Mouse (Mus musculus) stomach, postnatal 0 days (tissue): ENCODE measurements around the gene Csnk2a1. TPM values are rescaled to one million over a fixed set of nuclear protein-coding genes. Genes with fewer than 3 reads are reported as not detected.

Experiments
- ATAC-seq: fragments of 200-750 bp; cut with Nextera tagmentation; 2 replicates; pipeline ENCODE4 v1.8.0; 2017; ENCODE audit not compliant: low FRiP score, low TSS enrichment
- DNase-seq: peaks from one replicate; pipeline ENCODE4 v3.0.0-alpha.2; 2016; ENCODE audit warnings: low spot score
- H3K27ac ChIP-seq: fragments of 300-500 bp; sonication (generic); replicated peaks from 2 replicates; pipeline ENCODE4 v1.5.1; 2014; ENCODE audit warnings: mild to moderate bottlenecking, control low read depth
- H3K27me3 ChIP-seq: fragments of 300-500 bp; sonication (generic); 2 replicates; pipeline ENCODE4 v1.6.1; 2014; ENCODE audit warnings: low read length; ENCODE audit not compliant: control insufficient read depth, insufficient read depth
- H3K36me3 ChIP-seq: fragments of 300-500 bp; sonication (generic); 2 replicates; pipeline ENCODE4 v1.6.1; 2014; ENCODE audit warnings: low read length, mixed read lengths; ENCODE audit not compliant: control insufficient read depth, insufficient read depth
- H3K4me1 ChIP-seq: fragments of 300-500 bp; sonication (generic); replicated peaks from 2 replicates; pipeline ENCODE4 v1.6.1; 2014; ENCODE audit warnings: antibody characterized with exemption; ENCODE audit not compliant: control insufficient read depth, insufficient read depth
- H3K4me2 ChIP-seq: fragments of 300-500 bp; sonication (generic); replicated peaks from 2 replicates; pipeline ENCODE4 v1.6.1; 2014; ENCODE audit warnings: low read depth, mild to moderate bottlenecking, control low read depth, moderate library complexity
- H3K4me3 ChIP-seq: fragments of 300-500 bp; sonication (generic); 2 replicates; pipeline ENCODE4 v1.5.1; 2014; ENCODE audit warnings: low read depth, low read length, control low read depth
- H3K9ac ChIP-seq: fragments of 300-500 bp; sonication (generic); 2 replicates; pipeline ENCODE4 v1.6.1; 2014; ENCODE audit warnings: mild to moderate bottlenecking, low read length, control low read depth, mixed read lengths
- H3K9me3 ChIP-seq: fragments of 300-500 bp; sonication (generic); 2 replicates; pipeline ENCODE4 v1.6.1; 2016; ENCODE audit warnings: low read length; ENCODE audit not compliant: control insufficient read depth
- CTCF ChIP-seq: IDR thresholded peaks from 2 replicates; pipeline ENCODE4 v1.5.1; 2016; ENCODE audit warnings: antibody characterized with exemption, low read depth, mild to moderate bottlenecking, moderate library complexity
- EP300 ChIP-seq: optimal IDR thresholded peaks from 2 replicates; pipeline ENCODE3; 2016; ENCODE audit warnings: antibody characterized with exemption
- WGBS: fragments of 180-500 bp; shearing (Covaris S2); extraction: QIAGEN DNeasy Blood & Tissue Kit; methylation state at CpG from one replicate; pipeline ENCODE4 v1.1.7; 2014; 5-methylcytosine and 5-hydroxymethylcytosine counted together
- polyA plus RNA-seq: library from polyadenylated mRNA; unstranded; fragments of >200 nt; fragmentation: Nextera tagmentation; extraction: Ambion mirVana; gene quantifications from 2 replicates; pipeline ENCODE4 v1.2.1, GENCODE M21; 2015

Csnk2a1 gene
- polyA plus RNA-seq, 1 experiment from 2014 or later: 60.7 TPM

DNA sequence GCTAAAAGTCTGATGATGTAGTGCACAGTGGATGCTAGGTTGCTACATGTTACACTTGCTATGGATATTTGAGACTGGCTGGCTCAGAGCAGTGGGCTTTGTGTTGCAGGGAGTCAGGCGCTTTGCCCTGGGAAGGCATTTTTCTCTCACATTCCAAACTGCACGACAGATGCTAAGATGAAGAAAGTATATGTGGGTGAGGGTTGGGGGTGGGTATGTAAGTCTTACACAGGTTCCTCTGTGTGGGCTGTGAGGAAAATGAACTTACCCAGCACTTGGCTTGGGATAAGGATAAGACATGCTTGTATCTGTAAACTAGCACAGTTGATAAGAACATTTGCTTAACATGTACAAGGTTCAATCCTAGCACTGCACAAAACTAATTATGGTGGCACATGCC is 76.2 kb downstream of the Csnk2a1 start:
- Histone ChIP-seq H3K9me3 (no peaks in the 10 kb centered on the region), H3K9ac (no peak overlapping the region), H3K27ac (no peak overlapping the region), H3K4me1 (no peaks in the 10 kb centered on the region), H3K36me3 (peaks cover 18% of the 10 kb centered on the region), H3K27me3 (no peaks in the 10 kb centered on the region), H3K4me3 (no peak overlapping the region), H3K4me2 (no peak overlapping the region)
- ATAC-seq: no peak
- WGBS: 72% methylated on average over 2 of the region's 2 CpGs
- DNase-seq: no peak
- no peak for TF ChIP-seq CTCF

DNA sequence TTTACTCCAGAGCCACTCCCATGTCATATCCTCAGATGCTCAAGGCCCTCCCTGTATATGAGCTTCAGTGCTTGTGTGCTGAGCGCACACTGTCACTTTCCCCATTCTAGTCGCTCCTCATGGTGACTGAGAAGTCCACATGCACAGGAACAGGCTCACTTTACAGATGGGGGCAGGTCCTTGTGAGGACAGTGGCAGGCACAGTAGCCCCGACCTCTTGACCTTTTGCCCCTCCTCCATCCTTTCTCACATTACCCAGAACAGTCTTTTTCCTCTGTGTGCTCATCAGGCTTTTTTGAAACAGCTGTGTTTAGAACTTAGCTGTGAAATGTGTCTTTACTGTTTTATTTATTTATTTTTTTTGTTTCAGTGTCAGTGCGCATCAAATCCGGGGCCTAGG is 77.1 kb downstream of the Csnk2a1 start:
- Histone ChIP-seq H3K36me3 (peaks cover 26% of the 10 kb centered on the region), H3K4me3 (no peak overlapping the region), H3K27me3 (no peaks in the 10 kb centered on the region), H3K27ac (no peak overlapping the region), H3K4me1 (no peaks in the 10 kb centered on the region), H3K9ac (no peak overlapping the region), H3K9me3 (no peaks in the 10 kb centered on the region), H3K4me2 (no peak overlapping the region)
- 67% methylated on average over 5 of the region's 5 CpGs for WGBS
- no peak for DNase-seq
- TF ChIP-seq CTCF (no peak), EP300 (no peak)
- ATAC-seq: no peak

DNA sequence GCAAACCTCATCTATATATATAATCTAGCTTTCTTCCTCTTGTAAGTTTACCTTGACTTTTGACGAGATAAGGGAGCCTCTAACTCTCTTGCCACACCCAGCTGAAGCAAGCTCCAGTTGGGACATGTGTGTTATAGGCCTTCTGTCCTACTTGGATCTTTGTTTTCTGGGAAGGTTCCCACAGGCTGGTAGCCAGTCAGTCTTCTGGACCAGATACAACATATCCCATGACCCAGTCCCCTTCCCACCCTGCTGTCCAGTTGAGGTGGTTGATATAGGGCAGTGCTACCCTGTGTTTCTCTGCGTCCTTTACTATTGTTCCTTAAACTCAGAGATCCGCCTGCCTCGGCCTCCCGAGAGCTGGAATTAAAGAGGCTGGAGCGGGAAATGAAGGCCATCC is 78.8 kb downstream of the Csnk2a1 start:
- Histone ChIP-seq H3K9me3 (no peaks in the 10 kb centered on the region), H3K4me2 (no peak overlapping the region), H3K27ac (no peak overlapping the region), H3K4me1 (no peaks in the 10 kb centered on the region), H3K9ac (no peak overlapping the region), H3K27me3 (no peaks in the 10 kb centered on the region), H3K36me3 (peaks cover 29% of the 10 kb centered on the region), H3K4me3 (no peak overlapping the region)
- DNase-seq (no peak), ATAC-seq (no peak)
- WGBS: 87% methylated on average over 6 of the region's 6 CpGs
- TF ChIP-seq EP300: no peak
- TF ChIP-seq CTCF: no peak

GRCm38 (mm10) chr2:152307186-152307585 is 80.5 kb downstream of the Csnk2a1 start:
- Histone ChIP-seq H3K4me1 (no peaks in the 10 kb centered on the region), H3K4me2 (no peak overlapping the region), H3K9ac (no peak overlapping the region), H3K4me3 (no peak overlapping the region), H3K36me3 (peaks cover 33% of the 10 kb centered on the region), H3K9me3 (no peaks in the 10 kb centered on the region), H3K27me3 (no peaks in the 10 kb centered on the region), H3K27ac (no peak overlapping the region)
- no peak for DNase-seq
- WGBS: 86% methylated on average over 3 of the region's 3 CpGs
- TF ChIP-seq CTCF (no peak), EP300 (no peak)
- no peak for ATAC-seq

- Histone ChIP-seq H3K9ac (no peak overlapping the region), H3K9me3 (no peaks in the 10 kb centered on the region), H3K27me3 (no peaks in the 10 kb centered on the region), H3K4me3 (no peak overlapping the region), H3K4me2 (no peak overlapping the region), H3K36me3 (peaks cover 24% of the 10 kb centered on the region), H3K4me1 (no peaks in the 10 kb centered on the region), H3K27ac (no peak overlapping the region)
- no peak for ATAC-seq
- DNase-seq: no peak
- TF ChIP-seq EP300 (no peak), CTCF (no peak)
- 51% methylated on average over 7 of the region's 7 CpGs for WGBS
Measured at GRCm38 (mm10) chr2:152312996-152313395, 86.4 kb downstream of the Csnk2a1 start.

DNA sequence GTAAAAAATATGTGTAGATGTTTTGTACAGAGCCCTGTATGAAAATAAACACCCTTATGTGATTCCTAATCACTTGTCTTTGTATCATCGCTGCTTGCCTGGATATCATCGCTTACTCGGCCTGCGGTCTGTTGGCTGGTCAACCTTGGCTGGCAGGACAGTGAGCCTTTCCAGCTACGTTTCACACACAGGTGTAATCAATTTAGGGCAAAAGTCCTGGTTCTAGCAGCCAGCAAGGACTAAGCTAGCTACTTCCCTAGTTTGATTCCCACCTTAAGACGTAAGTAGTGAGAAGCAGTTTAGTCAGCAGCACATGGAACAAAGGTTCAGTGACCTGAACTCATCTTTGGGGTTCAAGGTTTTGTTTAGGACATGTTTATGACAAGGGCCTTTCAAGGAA is 87.3 kb downstream of the Csnk2a1 start:
- DNase-seq: no peak
- Histone ChIP-seq H3K9ac (no peak overlapping the region), H3K27ac (no peak overlapping the region), H3K27me3 (no peaks in the 10 kb centered on the region), H3K4me1 (no peaks in the 10 kb centered on the region), H3K9me3 (no peaks in the 10 kb centered on the region), H3K4me3 (no peak overlapping the region), H3K36me3 (peaks cover 19% of the 10 kb centered on the region), H3K4me2 (no peak overlapping the region)
- no peak for TF ChIP-seq EP300
- TF ChIP-seq CTCF: no peak
- ATAC-seq: no peak
- WGBS: 87% methylated on average over 6 of the region's 6 CpGs
